Mouse (Mus musculus) hindbrain, embryonic 15.5 days (tissue): ENCODE measurements around the gene Xrra1. TPM values are rescaled to one million over a fixed set of nuclear protein-coding genes. Genes with fewer than 3 reads are reported as not detected.

Experiments
- ATAC-seq: fragments of 200-750 bp; cut with Nextera tagmentation; 2 replicates; pipeline ENCODE4 v1.8.0; 2017; ENCODE audit warnings: low read depth, moderate number of reproducible peaks, moderate TSS enrichment; ENCODE audit not compliant: low FRiP score
- H3K27ac ChIP-seq: fragments of 300-500 bp; sonication (generic); replicated peaks from 2 replicates; pipeline ENCODE4 v1.5.1; 2015; ENCODE audit warnings: mild to moderate bottlenecking, inconsistent platforms
- H3K27me3 ChIP-seq: fragments of 300-500 bp; sonication (generic); 2 replicates; pipeline ENCODE4 v1.6.1; 2015; ENCODE audit warnings: control low read depth, inconsistent platforms
- H3K36me3 ChIP-seq: fragments of 300-500 bp; sonication (generic); 2 replicates; pipeline ENCODE4 v1.6.1; 2015; ENCODE audit warnings: control low read depth, inconsistent platforms
- H3K4me1 ChIP-seq: fragments of 300-500 bp; sonication (generic); replicated peaks from 2 replicates; pipeline ENCODE4 v1.6.1; 2015; ENCODE audit warnings: control low read depth, inconsistent platforms
- H3K4me2 ChIP-seq: fragments of 300-500 bp; sonication (generic); 2 replicates; pipeline ENCODE4 v1.6.1; 2015; ENCODE audit warnings: moderate library complexity, mild to moderate bottlenecking, inconsistent platforms
- H3K4me3 ChIP-seq: fragments of 300-500 bp; sonication (generic); 2 replicates; pipeline ENCODE4 v1.5.1; 2015; ENCODE audit warnings: mild to moderate bottlenecking, inconsistent platforms
- H3K9ac ChIP-seq: fragments of 300-500 bp; sonication (generic); 2 replicates; pipeline ENCODE4 v1.6.1; 2015; ENCODE audit warnings: inconsistent platforms
- H3K9me3 ChIP-seq: fragments of 300-500 bp; sonication (generic); 2 replicates; pipeline ENCODE4 v1.6.1; 2016; ENCODE audit warnings: control low read depth, inconsistent platforms
- WGBS: fragments of 180-500 bp; shearing (Covaris S2); methylation state at CpG from one replicate; pipeline ENCODE4 v1.1.7; 2015; 5-methylcytosine and 5-hydroxymethylcytosine counted together
- polyA plus RNA-seq: library from polyadenylated mRNA; unstranded; fragments of >200 nt; fragmentation: Nextera tagmentation; extraction: Ambion mirVana; gene quantifications from 2 replicates; pipeline ENCODE4 v1.2.1, GENCODE M21; 2015

The Xrra1 gene
- polyA plus RNA-seq, 1 experiment from 2014 or later, result 1.1 TPM

GRCm38 (mm10) chr7:99962536-99963236 is 103.8 kb downstream of the Xrra1 start:
- ATAC-seq, result no peak
- H3K9ac ChIP-seq, result no peak overlapping the region
- peaks cover 44% of the 10 kb centered on the region for H3K4me1 ChIP-seq
- no peaks in the 10 kb centered on the region for H3K27me3 ChIP-seq
- no peak overlapping the region for H3K27ac ChIP-seq
- H3K4me3 ChIP-seq, result no peak overlapping the region
- no peaks in the 10 kb centered on the region for H3K9me3 ChIP-seq
- 0 out of 2 replicates have a peak overlapping the region, but pooled peaks have one; percentile 19 for H3K4me2 ChIP-seq
- no peaks in the 10 kb centered on the region for H3K36me3 ChIP-seq
- WGBS, result 59% methylated on average over 8 of the region's 8 CpGs

- H3K4me1 ChIP-seq, result peaks cover 45% of the 10 kb centered on the region
- 79% methylated on average over 3 of the region's 3 CpGs for WGBS
Observed at GRCm38 (mm10) chr7:99963237-99963860, 104.4 kb downstream of the Xrra1 start.

GRCm38 (mm10) chr7:99965020-99965841 is 106.3 kb downstream of the Xrra1 start:
- H3K9ac ChIP-seq, result peak overlapping the region; percentile 25
- peak overlapping the region; percentile 85 for H3K27ac ChIP-seq
- H3K4me1 ChIP-seq, result peaks cover 60% of the 10 kb centered on the region
- H3K4me3 ChIP-seq, result peak overlapping the region; percentile 14; the same call in 1 of the 2 replicates
- no peaks in the 10 kb centered on the region for H3K36me3 ChIP-seq
- WGBS, result 9% methylated on average over 9 of the region's 9 CpGs
- ATAC-seq, result peak; percentile 68
- no peaks in the 10 kb centered on the region for H3K27me3 ChIP-seq
- peak overlapping the region; percentile 45 for H3K4me2 ChIP-seq
- H3K9me3 ChIP-seq, result no peaks in the 10 kb centered on the region

More at GRCm38 (mm10) chr7:99963237-99963860, 104.4 kb downstream of the Xrra1 start:
- no peaks in the 10 kb centered on the region for H3K36me3 ChIP-seq
- no peaks in the 10 kb centered on the region for H3K27me3 ChIP-seq
- H3K4me3 ChIP-seq, result no peak overlapping the region
- no peak for ATAC-seq
- H3K9me3 ChIP-seq, result no peaks in the 10 kb centered on the region
- no peak overlapping the region for H3K27ac ChIP-seq
- no peak overlapping the region for H3K9ac ChIP-seq
- no peak overlapping the region for H3K4me2 ChIP-seq

GRCm38 (mm10) chr7:99966011-99966721 is 107.2 kb downstream of the Xrra1 start:
- Histone ChIP-seq H3K9me3 (no peaks in the 10 kb centered on the region), H3K9ac (no peak overlapping the region), H3K4me1 (peaks cover 62% of the 10 kb centered on the region), H3K4me2 (0 out of 2 replicates have a peak overlapping the region, but pooled peaks have one; percentile 45), H3K36me3 (no peaks in the 10 kb centered on the region), H3K27me3 (no peaks in the 10 kb centered on the region), H3K27ac (peak overlapping the region; percentile 85), H3K4me3 (no peak overlapping the region)
- 0 out of 2 replicates have a peak, but pooled peaks have one; percentile 43 for ATAC-seq
- WGBS, result 29% methylated on average over 9 of the region's 9 CpGs

Other genes with a start within 250 kb of the Xrra1 start
- gene Tpbgl, start 232.0 kb upstream of the Xrra1 start, polyA plus RNA-seq, result 2.0 and 2.4 TPM in 2 replicates
- 6.7 and 7.1 TPM in 2 replicates for gene Slco2b1, start 147.8 kb upstream of the Xrra1 start, polyA plus RNA-seq
- not detected in 2 replicates for gene Olfr520, start 128.8 kb upstream of the Xrra1 start, polyA plus RNA-seq
- not detected in 2 replicates for gene Olfr521, start 95.6 kb upstream of the Xrra1 start, polyA plus RNA-seq
- 1.6 and 2.1 TPM in 2 replicates for gene Neu3, start 30.7 kb upstream of the Xrra1 start, polyA plus RNA-seq
- 276 and 279 TPM in 2 replicates for gene Spcs2, start 4.3 kb downstream of the Xrra1 start, polyA plus RNA-seq
- 4.6 and 4.9 TPM in 2 replicates for gene Rnf169, start 121.3 kb downstream of the Xrra1 start, polyA plus RNA-seq
- gene Chrdl2, start 147.1 kb downstream of the Xrra1 start, polyA plus RNA-seq, result 0.71 and 1.3 TPM in 2 replicates